Mouse (Mus musculus) embryonic fibroblast, embryonic 13.5 days (primary cell): ENCODE measurements around the gene Uncx.

Source experiments
- CTCF ChIP-seq: IDR thresholded peaks from 2 replicates; pipeline ENCODE4 v1.5.1; 2011; ENCODE audit warnings: mild to moderate bottlenecking, control low read depth, low read length, moderate library complexity, borderline replicate concordance; ENCODE audit not compliant: insufficient read depth
- POLR2A ChIP-seq: IDR thresholded peaks from 2 replicates; pipeline ENCODE4 v1.6.1; 2011; ENCODE audit warnings: low read depth, mild to moderate bottlenecking, control low read depth, low read length, moderate library complexity

- TF ChIP-seq CTCF (no peak), POLR2A (no peak)
Observed at GRCm38 (mm10) chr5:139592850-139593249, 49.6 kb downstream of the Uncx start.
